In the genomic region with DNA sequence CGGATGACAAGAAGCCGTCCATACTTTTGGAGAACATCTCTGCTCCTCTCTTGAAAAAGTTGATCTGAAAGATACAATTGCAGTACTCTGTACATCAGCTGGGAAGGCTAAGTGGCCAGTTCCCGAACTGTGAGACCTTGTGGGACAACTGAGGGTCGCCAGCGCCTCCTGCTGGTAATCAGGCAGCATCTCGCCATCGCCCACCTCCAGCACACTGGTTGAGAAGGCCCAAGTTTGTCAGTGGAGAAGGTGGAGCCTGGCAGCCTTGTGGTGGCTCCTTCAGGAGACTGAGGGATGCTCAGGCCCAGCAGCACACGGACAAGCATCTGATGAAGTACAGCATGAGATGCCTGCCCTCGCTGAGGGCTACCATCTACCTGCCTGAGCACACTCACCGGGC, we compare ENCODE assay signal across 10 mouse cellular contexts. TPM values are rescaled to one million over a fixed set of nuclear protein-coding genes. Genes with fewer than 3 reads are reported as not detected.
DNase-seq lines count a peak whose midpoint lies in the region; ATAC-seq lines count a peak whose summit lies in the region.
"Had no signal": no experiment of that assay in that cellular context is flagged by ENCODE, and none has a peak within 500 bp of the region (broad histone marks: within the 10 kb centered on the region; RNA-seq: fewer than 3 reads in every experiment).

No protein-coding gene starts in this region.

- WGBS in forebrain, embryonic 11.5 days, result 51% methylated on average over 10 of the region's 10 CpGs
- 51% methylated on average over 10 of the region's 10 CpGs for WGBS in forebrain, embryonic 12.5 days

- H3K27me3 ChIP-seq in forebrain, embryonic 11.5 days (ENCODE audit: control insufficient read depth, insufficient read depth, low read length), result no peaks in the 10 kb centered on the region
- H3K27me3 ChIP-seq in forebrain, embryonic 12.5 days, result no peaks in the 10 kb centered on the region
- H3K27me3 ChIP-seq: limb, embryonic 12.5 days; stomach, embryonic 15.5 days had no signal

- no peak overlapping the region for H3K27ac ChIP-seq in forebrain, embryonic 11.5 days (ENCODE audit: low read depth, low read length)
- H3K27ac ChIP-seq in forebrain, embryonic 12.5 days, result no peak overlapping the region
- H3K27ac ChIP-seq: limb, embryonic 12.5 days; stomach, embryonic 15.5 days had no signal

- H3K4me2 ChIP-seq in forebrain, embryonic 11.5 days (ENCODE audit: low read depth, low read length, severe bottlenecking), result no peak overlapping the region
- no peak overlapping the region for H3K4me2 ChIP-seq in forebrain, embryonic 12.5 days
- H3K4me2 ChIP-seq: limb, embryonic 12.5 days; stomach, embryonic 15.5 days had no signal

- H3K36me3 ChIP-seq in forebrain, embryonic 11.5 days (ENCODE audit: control insufficient read depth, insufficient read depth, low read length), result no peaks in the 10 kb centered on the region
- H3K36me3 ChIP-seq in forebrain, embryonic 12.5 days (replicated peaks), result peaks cover 28% of the 10 kb centered on the region

- peak; percentile 75 for DNase-seq in forebrain, embryonic 11.5 days (ENCODE audit: low spot score)
- peak; percentile 37 for DNase-seq in right cerebral cortex, postnatal 4 days
- no peak for DNase-seq in right cerebral cortex, adult 2 months (ENCODE audit: low spot score in 2 of 2)
- peak; percentile 57 to 62 for DNase-seq in cerebellum, postnatal 36 days
- peak; percentile 49 for DNase-seq in lung, postnatal 10 days
- no peak for DNase-seq in heart, adult 11 months

- H3K4me1 ChIP-seq in forebrain, embryonic 11.5 days (replicated peaks; ENCODE audit: control insufficient read depth, insufficient read depth, low read length), result no peaks in the 10 kb centered on the region
- H3K4me1 ChIP-seq in forebrain, embryonic 12.5 days, result no peaks in the 10 kb centered on the region
- H3K4me1 ChIP-seq: limb, embryonic 12.5 days; stomach, embryonic 15.5 days had no signal

- no peak for ATAC-seq in forebrain, embryonic 11.5 days (replicated peaks; ENCODE audit: low FRiP score)
- no peak for ATAC-seq in forebrain, embryonic 12.5 days (ENCODE audit: low FRiP score)
- no peak for ATAC-seq in frontal cortex, adult (ENCODE audit: low TSS enrichment)

- no peak overlapping the region for H3K4me3 ChIP-seq in forebrain, embryonic 11.5 days (ENCODE audit: low read depth, low read length)
- no peak overlapping the region for H3K4me3 ChIP-seq in forebrain, embryonic 12.5 days (replicated peaks)
- H3K4me3 ChIP-seq: limb, embryonic 12.5 days; stomach, embryonic 15.5 days had no signal

- no peak overlapping the region for H3K9ac ChIP-seq in forebrain, embryonic 11.5 days (ENCODE audit: low read length)
- no peak overlapping the region for H3K9ac ChIP-seq in forebrain, embryonic 12.5 days
- H3K9ac ChIP-seq: limb, embryonic 12.5 days; stomach, embryonic 15.5 days had no signal

- H3K9me3 ChIP-seq in forebrain, embryonic 11.5 days (ENCODE audit: control insufficient read depth, low read length), result no peaks in the 10 kb centered on the region
- no peaks in the 10 kb centered on the region for H3K9me3 ChIP-seq in forebrain, embryonic 12.5 days
- H3K9me3 ChIP-seq: limb, embryonic 12.5 days; stomach, embryonic 15.5 days had no signal

RNA-seq across cellular contexts. Expression of a gene that starts 31.2 kb away (rescaled TPM):
- polyA plus RNA-seq in forebrain, embryonic 11.5 days (2014; fragmentation: Nextera tagmentation; extraction: Ambion mirVana), result 41.1 and 42.0 TPM in 2 replicates
- polyA plus RNA-seq in forebrain, embryonic 12.5 days (2016; fragmentation: Nextera tagmentation; extraction: Ambion mirVana), result 41.4 and 47.6 TPM in 2 replicates

Comparison
In these comparisons a context has a peak if more than half of its experiments do, and no peak if none do; other contexts are left out.
1. DNase-seq: peak in forebrain, embryonic 11.5 days (single experiment), right cerebral cortex, postnatal 4 days (single experiment), cerebellum, postnatal 36 days (2 of 2) and lung, postnatal 10 days (single experiment); none in right cerebral cortex, adult 2 months (0 of 2) and heart, adult 11 months (single experiment).